Mouse (Mus musculus) liver, adult 2 months (tissue): ENCODE measurements at regions not wholly inside any gene's neighbourhood (a gene's known extent, or its start where the extent isn't known, plus 50 kb on each side); places are given as distances from the start of the nearest gene placed in this dataset.

Source experiments
- CTCF ChIP-seq: fragments of 200-500 bp; IDR thresholded peaks from 2 replicates; pipeline ENCODE4 v1.5.1; 2011; ENCODE audit warnings: low read depth, low read length, control low read depth
- POLR2A ChIP-seq: fragments of 200-500 bp; IDR thresholded peaks from 2 replicates; pipeline ENCODE4 v1.6.1; 2011; ENCODE audit warnings: low read length, control low read depth; ENCODE audit not compliant: insufficient read depth; ENCODE audit errors: extremely low read depth

GRCm38 (mm10) chr14:98891252-98891947, 102.7 kb downstream of the Rpl36a-ps1 start:
- TF ChIP-seq POLR2A: no peak
- no peak for TF ChIP-seq CTCF
